Mouse (Mus musculus) brain, embryonic 14.5 days (tissue): ENCODE results near the gene Myo18b.

Experiments used
- CTCF ChIP-seq: fragments of 200-500 bp; IDR thresholded peaks from 2 replicates; pipeline ENCODE4 v1.5.1; 2012; ENCODE audit warnings: inconsistent platforms, mild to moderate bottlenecking, moderate library complexity, borderline replicate concordance; ENCODE audit not compliant: insufficient read depth, insufficient read length; ENCODE audit errors: extremely low read depth
- POLR2A ChIP-seq: fragments of 200-500 bp; IDR thresholded peaks from 2 replicates; pipeline ENCODE4 v1.6.1; 2012; ENCODE audit warnings: mild to moderate bottlenecking, inconsistent platforms, borderline replicate concordance; ENCODE audit not compliant: poor library complexity, insufficient read depth, insufficient read length, severe bottlenecking; ENCODE audit errors: extremely low read depth

DNA sequence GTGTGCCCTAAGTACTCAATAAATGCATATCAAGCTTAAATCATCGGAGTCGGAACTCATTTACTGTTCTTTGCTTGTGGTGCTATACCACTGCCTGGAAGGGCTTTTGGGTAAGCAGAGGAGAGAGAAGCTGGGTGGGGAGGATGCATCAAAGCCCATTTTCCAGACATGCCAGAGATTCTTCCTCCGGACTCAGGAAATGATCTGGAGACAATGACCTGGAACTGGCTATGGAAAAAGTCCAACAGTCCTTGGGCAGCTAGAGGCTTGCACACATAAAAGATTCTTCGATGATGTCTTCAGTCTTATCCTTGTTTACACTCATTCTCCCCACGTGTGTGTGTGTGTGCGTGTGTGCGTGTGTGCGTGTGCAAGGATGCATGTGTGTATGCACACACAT is 39.3 kb upstream of the Myo18b start:
- TF ChIP-seq CTCF (no peak), POLR2A (no peak)
